Mouse (Mus musculus): ENCODE data around the gene Cdcp1. TPM values are rescaled to one million over a fixed set of nuclear protein-coding genes. Genes with fewer than 3 reads are reported as not detected.

Cdcp1 gene
- 31.4 and 43.1 TPM in 2 replicates for polyA plus RNA-seq (2012; rRNA removed)

DNA sequence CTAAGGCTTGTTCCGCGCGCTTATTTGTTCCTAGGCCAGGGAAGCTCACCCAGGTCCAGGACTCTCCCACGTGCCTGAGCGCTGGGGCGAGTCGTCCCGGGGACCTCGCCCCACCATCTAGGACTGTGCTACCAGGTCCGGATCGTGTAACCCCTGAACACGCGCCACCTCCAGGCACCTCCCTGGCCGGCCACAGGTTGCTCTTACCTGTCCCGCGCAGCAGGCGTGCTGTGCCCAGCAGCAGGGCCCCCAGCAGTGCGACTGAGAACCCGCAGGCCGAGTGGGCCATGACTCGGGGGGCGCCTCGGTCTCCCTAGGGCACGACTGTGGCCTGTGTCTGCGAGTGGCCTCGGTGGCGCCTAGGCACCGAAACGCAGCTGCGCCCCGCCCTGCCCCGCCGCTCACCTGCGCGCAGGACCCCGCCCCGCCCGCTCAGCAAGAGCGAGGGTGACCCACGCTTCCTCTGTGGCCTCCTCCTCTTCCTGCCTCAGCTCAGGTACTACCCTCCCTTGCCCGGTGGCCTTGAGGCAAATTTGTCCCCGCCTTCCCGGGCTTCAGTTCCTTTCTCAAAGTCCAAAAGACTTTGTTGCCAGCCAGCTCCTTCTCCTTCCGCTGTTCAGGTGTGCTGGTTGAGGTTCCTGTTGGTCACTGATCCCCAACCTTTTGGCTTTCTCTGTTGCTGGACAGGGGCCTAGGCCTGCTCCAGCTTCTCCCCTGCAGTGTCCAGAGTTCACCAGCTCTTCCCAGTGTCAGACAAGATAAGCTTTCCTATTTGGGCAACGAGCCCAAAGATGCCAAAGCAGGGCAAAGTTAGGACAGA, at the start of gene Cdcp1:
Gene Cdcp1 (minus strand): TSS at position 418 of the 820 bp plus-strand sequence.
- DNase-seq (ENCODE audit: low read depth, low spot score), result no peak
- 9% methylated on average over 45 of the region's 45 CpGs for WGBS

GRCm38 (mm10) chr9:123260611-123261021, 44.8 kb upstream of the Cdcp1 start, which contains the start of gene Tmem158:
Tmem158 (minus strand) TSS chr9:123260764.
- under 1% methylated on average over 40 of the region's 40 CpGs for WGBS

DNA sequence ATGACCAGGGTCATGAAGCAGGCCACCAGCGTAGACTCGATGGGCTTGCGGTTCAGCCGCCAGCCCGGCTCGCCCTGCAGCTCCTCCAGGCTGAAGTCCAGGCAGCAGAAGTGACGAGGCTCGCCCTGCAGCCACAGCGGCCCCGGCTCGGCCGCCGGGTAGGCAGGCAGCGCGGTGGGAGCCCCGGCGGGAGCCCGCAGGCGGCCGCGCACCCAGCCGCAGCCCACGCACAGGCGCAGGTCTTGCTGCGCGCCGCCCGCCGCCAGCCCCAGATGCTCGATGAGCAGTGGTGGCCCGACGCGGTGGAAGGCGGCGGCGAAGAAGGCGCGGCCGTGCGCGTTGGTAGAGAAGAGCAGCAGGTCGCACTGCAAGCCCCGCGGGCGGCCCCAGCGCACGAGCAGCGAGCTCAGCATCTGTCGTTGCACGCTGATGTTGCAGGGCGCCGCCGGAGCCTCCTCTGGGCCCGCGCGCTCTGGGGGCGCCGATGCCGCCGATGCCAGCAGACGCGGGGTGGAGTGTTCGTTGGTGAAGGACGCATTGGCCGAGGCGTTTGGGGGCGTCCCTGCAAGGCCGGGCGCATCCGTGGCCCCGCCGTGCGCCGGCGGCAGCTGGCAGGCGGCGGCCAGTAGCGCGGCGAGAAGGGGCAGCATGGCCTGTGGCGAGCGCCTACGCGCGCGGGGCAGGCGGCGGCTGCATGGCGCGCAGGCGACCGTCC, 44.2 kb upstream of the Cdcp1 start:
- WGBS, result under 1% methylated on average over 92 of the region's 92 CpGs
- DNase-seq (ENCODE audit: low read depth, low spot score), result no peak

More at GRCm38 (mm10) chr9:123260611-123261021, 44.8 kb upstream of the Cdcp1 start, which contains the start of gene Tmem158:
- no peak for DNase-seq (ENCODE audit: low read depth, low spot score)

GRCm38 (mm10) chr9:123259461-123259895, 43.6 kb upstream of the Cdcp1 start:
- WGBS, result 2% methylated on average over 45 of the region's 45 CpGs
- DNase-seq (ENCODE audit: low read depth, low spot score), result no peak

DNA sequence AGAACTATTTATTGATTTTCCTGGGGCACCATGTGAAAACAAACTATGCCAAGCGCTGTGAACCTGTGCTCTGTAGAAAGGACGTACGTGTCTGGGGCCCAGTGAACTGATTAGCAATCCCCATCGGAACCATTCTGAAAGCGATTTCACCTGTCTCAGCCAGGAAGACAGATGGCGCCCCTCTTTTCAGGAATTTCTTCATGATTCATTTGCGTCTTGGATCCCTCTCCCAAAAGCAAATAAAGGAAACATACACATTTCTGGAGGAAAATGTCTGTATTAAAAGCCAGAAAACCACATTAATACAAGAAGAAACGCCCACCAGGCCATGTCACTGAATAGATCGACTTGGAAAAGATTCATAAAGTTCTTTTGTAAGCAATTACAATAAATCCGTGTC, 43.0 kb upstream of the Cdcp1 start:
- DNase-seq (ENCODE audit: low read depth, low spot score), result no peak
- 54% methylated on average over 10 of the region's 10 CpGs for whole genome bisulfite sequencing

DNA sequence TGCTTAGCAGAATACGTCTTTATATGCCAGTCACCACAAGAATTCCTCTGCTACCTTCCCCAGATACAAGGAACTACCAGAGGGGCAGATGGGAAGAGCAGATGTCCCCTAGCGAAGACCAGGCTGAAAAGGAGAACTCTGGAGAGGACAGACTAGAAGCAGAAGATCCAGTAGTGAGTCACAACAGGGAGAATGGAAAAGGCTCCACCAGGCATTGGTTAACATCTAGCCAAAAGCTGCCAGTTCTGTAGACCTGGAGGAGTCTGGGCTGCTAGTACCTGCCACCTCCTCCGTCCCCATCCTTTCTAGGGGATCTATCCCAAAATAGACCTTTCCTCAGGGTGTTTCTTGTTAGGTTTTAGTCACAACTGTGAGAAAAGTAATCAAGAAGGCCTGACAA, 39.9 kb upstream of the Cdcp1 start:
- 89% methylated on average over 3 of the region's 3 CpGs for WGBS
- no peak for DNase-seq (ENCODE audit: low read depth, low spot score)

DNA sequence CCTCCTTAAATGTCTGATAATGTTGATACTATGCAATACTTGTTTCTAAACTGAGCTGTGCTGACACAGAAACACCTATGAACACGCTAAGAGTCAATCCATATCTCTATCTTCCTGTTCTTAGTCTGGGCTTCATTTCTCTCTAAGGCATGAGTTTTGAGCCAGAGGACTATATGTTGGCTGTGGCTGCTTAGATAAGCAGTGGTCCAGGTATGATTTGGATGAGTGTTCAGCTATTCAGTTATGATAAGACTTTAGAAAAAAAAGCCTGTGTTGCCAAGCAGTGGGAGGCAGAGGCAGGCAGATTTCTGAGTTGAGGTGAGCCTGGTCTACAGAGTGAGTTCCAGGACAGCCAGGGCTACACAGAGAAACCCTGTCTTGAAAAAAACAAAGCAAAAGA, 32.2 kb upstream of the Cdcp1 start:
- 67% methylated on average over 1 of the region's 1 CpGs for WGBS

DNA sequence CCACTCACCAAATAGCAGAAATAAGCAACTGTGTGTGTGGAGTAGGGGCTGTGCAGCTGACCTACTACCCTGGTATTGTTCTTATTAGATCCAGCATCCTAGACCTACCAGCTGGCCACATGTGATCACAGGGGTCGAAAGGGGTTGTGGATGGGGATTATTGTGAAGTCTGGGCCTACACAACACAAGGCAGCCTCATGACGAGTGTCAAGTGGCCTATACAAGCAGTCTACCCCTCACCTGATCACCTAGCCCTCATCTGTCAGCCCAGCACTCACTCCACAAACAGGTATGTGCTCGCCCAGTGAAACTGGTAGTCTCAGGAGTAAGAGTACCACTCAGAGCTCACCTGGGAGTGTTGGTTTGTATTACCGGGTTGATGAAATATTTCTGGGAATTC, 29.3 kb upstream of the Cdcp1 start:
- DNase-seq (ENCODE audit: low read depth, low spot score), result no peak
- 89% methylated on average over 4 of the region's 4 CpGs for WGBS

More for the DNA sequence above, 32.2 kb upstream of the Cdcp1 start:
- DNase-seq (ENCODE audit: low read depth, low spot score), result no peak

DNA sequence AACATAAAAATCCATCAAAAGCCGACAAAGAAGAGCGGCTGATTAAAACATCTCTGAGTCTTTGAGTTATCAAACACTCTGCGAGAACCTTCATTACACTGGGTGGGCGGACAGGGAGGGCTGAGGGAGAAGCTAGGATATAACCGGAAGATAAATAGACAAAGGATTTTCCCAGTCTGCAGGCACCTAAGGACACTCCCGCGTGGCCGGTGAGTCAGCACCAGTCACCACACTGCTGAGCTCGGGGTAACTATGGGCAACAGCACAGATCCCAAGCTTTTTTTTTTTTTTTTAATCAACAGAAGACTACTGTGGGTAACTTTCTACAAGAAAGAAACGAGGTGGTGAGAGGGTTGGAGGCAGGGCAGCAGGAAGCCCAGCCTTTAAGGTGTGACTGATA, 28.1 kb upstream of the Cdcp1 start:
- DNase-seq (ENCODE audit: low read depth, low spot score), result no peak

GRCm38 (mm10) chr9:123241191-123241590, 25.4 kb upstream of the Cdcp1 start:
- DNase-seq (ENCODE audit: low read depth, low spot score), result no peak
- WGBS, result 93% methylated on average over 5 of the region's 5 CpGs

More for the DNA sequence above, 28.1 kb upstream of the Cdcp1 start:
- 27% methylated on average over 10 of the region's 10 CpGs for WGBS

GRCm38 (mm10) chr9:123240751-123241150, 24.9 kb upstream of the Cdcp1 start:
- no peak for DNase-seq (ENCODE audit: low read depth, low spot score)
- 65% methylated on average over 2 of the region's 2 CpGs for WGBS

DNA sequence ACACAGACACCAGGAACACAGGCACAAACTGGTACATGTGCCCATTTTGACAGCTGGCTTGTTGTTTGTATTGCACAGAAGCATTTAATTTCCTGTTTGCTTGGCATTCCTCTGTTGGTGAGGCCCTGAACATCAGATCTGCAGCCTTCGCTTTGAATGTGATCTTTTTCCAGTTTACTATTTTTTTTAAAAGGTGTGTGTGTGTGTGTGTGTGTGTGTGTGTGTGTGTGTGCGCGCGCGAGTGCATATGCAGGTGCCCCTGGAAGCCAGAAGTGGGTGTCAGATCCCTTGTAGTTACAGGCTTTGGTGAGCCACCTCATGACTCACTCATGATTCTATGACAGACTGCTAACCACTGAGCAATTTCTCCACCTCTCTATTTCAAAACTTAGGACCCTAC, 24.4 kb upstream of the Cdcp1 start:
- 91% methylated on average over 5 of the region's 5 CpGs for WGBS
- DNase-seq (ENCODE audit: low read depth, low spot score), result no peak

GRCm38 (mm10) chr9:123239651-123240050, 23.8 kb upstream of the Cdcp1 start:
- WGBS, result 27% methylated on average over 2 of the region's 2 CpGs
- DNase-seq (ENCODE audit: low read depth, low spot score), result no peak

DNA sequence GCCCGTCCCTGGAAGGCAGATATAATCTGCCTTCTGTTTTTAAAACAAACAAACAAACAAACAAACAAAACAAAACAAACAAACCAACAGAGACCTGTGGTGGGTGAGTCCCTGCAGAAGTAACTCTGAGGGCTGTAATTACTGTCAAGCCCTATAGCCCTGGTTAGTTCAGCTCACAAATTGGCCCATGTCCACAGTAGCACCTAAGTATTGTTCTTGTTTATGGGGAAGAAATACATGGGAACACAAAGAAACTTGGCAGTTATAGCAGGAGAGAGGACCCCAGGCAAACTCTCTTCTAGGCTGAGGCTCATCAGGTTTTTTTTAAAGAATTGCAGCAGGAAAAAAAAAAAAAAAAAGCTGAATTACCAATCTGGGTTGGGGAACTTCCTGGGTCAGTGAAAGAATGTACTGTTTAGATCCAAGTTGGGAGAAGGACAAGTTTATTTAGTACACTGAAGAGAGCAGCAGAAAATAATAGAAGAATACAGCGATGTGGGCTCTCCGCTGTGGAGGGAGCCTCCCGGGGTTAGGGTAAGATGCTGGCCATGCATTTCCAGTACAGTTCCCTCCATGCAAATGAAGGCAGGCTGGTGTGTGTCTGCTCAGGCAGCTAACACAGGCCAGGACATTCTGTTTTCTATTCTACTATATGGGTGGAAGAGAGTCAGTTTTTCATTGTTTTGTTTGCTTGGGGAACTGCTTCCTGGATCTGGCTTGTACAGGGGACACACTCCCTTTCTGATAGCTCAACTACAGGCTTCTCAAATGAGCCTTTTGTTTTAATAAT, 22.6 kb upstream of the Cdcp1 start:
- DNase-seq (ENCODE audit: low read depth, low spot score), result no peak
- 34% methylated on average over 4 of the region's 4 CpGs for WGBS

- no peak for DNase-seq (ENCODE audit: low read depth, low spot score)
- WGBS, result 15% methylated on average over 2 of the region's 2 CpGs
Measured at GRCm38 (mm10) chr9:123237739-123238138, 21.9 kb upstream of the Cdcp1 start.

GRCm38 (mm10) chr9:123235621-123236020, 19.8 kb upstream of the Cdcp1 start:
- 18% methylated on average over 3 of the region's 3 CpGs for WGBS
- DNase-seq (ENCODE audit: low read depth, low spot score), result no peak

- WGBS, result 43% methylated on average over 4 of the region's 4 CpGs
- no peak for DNase-seq (ENCODE audit: low read depth, low spot score)
Measured at GRCm38 (mm10) chr9:123229826-123230225, 14.0 kb upstream of the Cdcp1 start.

DNA sequence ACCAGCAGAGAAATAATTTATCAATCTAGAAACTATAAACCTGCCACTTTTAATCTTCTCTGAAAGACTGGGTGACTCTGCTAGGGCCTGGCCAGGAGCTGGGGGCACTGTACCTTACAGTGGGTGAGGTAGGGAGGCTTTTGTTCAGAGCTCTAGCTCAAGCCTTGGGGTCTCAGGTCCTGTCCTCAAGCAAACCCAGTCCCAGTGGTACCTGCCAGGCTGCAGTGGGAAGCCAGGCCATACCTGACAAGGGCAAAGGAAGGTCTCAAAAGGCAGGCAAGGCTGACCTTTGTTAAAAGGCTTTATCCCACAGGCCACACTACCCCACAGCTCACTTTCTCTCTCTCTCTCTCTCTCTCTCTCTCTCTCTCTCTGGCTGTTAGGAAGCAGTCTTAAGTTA, 12.8 kb upstream of the Cdcp1 start:
- no peak for DNase-seq (ENCODE audit: low read depth, low spot score)

- WGBS, result 77% methylated on average over 3 of the region's 3 CpGs
- no peak for DNase-seq (ENCODE audit: low read depth, low spot score)
Measured at GRCm38 (mm10) chr9:123227106-123227750, 11.4 kb upstream of the Cdcp1 start.
